Mouse (Mus musculus): ENCODE measurements around the gene Rnaset2a. TPM values are rescaled to one million over a fixed set of nuclear protein-coding genes. Genes with fewer than 3 reads are reported as not detected.
A peak's percentile ranks its signal among the peaks of the same experiment; 100 is the strongest.
"Not testable (repeated sequence)": the region's sequence is repeated elsewhere in the genome, so short reads cannot be mapped to it uniquely, and the experiment has no call there.

The Rnaset2a gene
- polyA plus RNA-seq, 1 experiment from 2014 or later = 19.4 TPM

GRCm38 (mm10) chr17:8167436-8167835 lies 19.5 kb upstream of the Rnaset2a start:
- peaks cover 17% of the 10 kb centered on the region for H3K36me3 ChIP-seq (ENCODE audit: control insufficient read depth, insufficient read depth, low read length)
- H3K27ac ChIP-seq (ENCODE audit: low read depth, low read length); H3K27me3 ChIP-seq (replicated peaks; ENCODE audit: control insufficient read depth, insufficient read depth, low read length); H3K9me3 ChIP-seq (ENCODE audit: control insufficient read depth, low read length); H3K4me2 ChIP-seq (ENCODE audit: low read length); H3K4me3 ChIP-seq (ENCODE audit: low read length); ATAC-seq; H3K4me1 ChIP-seq (ENCODE audit: control insufficient read depth, insufficient read depth, low read depth, low read length); H3K9ac ChIP-seq (ENCODE audit: low read depth, low read length): not testable (repeated sequence)
- 83% methylated on average over 6 of the region's 8 CpGs for WGBS

- H3K27ac ChIP-seq (ENCODE audit: low read depth, low read length); H3K4me3 ChIP-seq (ENCODE audit: low read length); H3K4me1 ChIP-seq (ENCODE audit: control insufficient read depth, insufficient read depth, low read depth, low read length); ATAC-seq; H3K9ac ChIP-seq (ENCODE audit: low read depth, low read length); H3K27me3 ChIP-seq (replicated peaks; ENCODE audit: control insufficient read depth, insufficient read depth, low read length); H3K9me3 ChIP-seq (ENCODE audit: control insufficient read depth, low read length): not testable (repeated sequence)
- Histone ChIP-seq H3K4me2 (ENCODE audit: low read length) (peak overlapping the region; percentile 43), H3K36me3 (ENCODE audit: control insufficient read depth, insufficient read depth, low read length) (peaks cover 14% of the 10 kb centered on the region)
- WGBS = 57% methylated on average over 2 of the region's 3 CpGs
These were observed 18.6 kb upstream of the Rnaset2a start for GRCm38 (mm10) chr17:8166454-8166853.

GRCm38 (mm10) chr17:8165977-8166376 lies 18.1 kb upstream of the Rnaset2a start:
- Histone ChIP-seq H3K4me2 (ENCODE audit: low read length) (peak overlapping the region; percentile 43), H3K36me3 (ENCODE audit: control insufficient read depth, insufficient read depth, low read length) (peaks cover 11% of the 10 kb centered on the region), H3K4me3 (ENCODE audit: low read length) (peak overlapping the region; percentile 43)
- 0% methylated on average over 11 of the region's 11 CpGs for WGBS
- ATAC-seq; H3K27me3 ChIP-seq (replicated peaks; ENCODE audit: control insufficient read depth, insufficient read depth, low read length); H3K9ac ChIP-seq (ENCODE audit: low read depth, low read length); H3K4me1 ChIP-seq (ENCODE audit: control insufficient read depth, insufficient read depth, low read depth, low read length); H3K27ac ChIP-seq (ENCODE audit: low read depth, low read length); H3K9me3 ChIP-seq (ENCODE audit: control insufficient read depth, low read length): not testable (repeated sequence)

DNA sequence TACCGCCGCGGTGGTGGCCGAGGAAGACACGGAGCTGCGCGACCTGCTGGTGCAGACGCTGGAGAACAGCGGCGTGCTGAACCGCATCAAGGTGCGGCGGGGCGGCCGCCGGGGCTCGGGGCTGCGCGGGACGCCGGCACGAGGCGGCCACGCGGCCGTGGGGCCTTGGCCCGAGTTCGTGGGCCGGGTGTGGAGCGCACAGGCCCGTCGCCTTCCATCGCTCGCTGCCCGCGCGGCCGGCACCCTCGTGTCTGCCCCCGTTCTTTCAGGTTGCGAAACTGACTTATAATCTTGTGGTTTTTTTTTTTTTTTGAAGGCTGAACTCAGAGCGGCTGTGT lies 17.7 kb upstream of the Rnaset2a start:
- Histone ChIP-seq H3K4me3 (ENCODE audit: low read length) (peak overlapping the region; percentile 43), H3K9ac (ENCODE audit: low read depth, low read length) (peak overlapping the region; percentile 49), H3K4me2 (ENCODE audit: low read length) (peak overlapping the region; percentile 43)
- not testable (repeated sequence) for ATAC-seq; H3K4me1 ChIP-seq (ENCODE audit: control insufficient read depth, insufficient read depth, low read depth, low read length); H3K36me3 ChIP-seq (ENCODE audit: control insufficient read depth, insufficient read depth, low read length); H3K9me3 ChIP-seq (ENCODE audit: control insufficient read depth, low read length); H3K27ac ChIP-seq (ENCODE audit: low read depth, low read length); H3K27me3 ChIP-seq (replicated peaks; ENCODE audit: control insufficient read depth, insufficient read depth, low read length)
- 0% methylated on average over 29 of the region's 42 CpGs for WGBS

DNA sequence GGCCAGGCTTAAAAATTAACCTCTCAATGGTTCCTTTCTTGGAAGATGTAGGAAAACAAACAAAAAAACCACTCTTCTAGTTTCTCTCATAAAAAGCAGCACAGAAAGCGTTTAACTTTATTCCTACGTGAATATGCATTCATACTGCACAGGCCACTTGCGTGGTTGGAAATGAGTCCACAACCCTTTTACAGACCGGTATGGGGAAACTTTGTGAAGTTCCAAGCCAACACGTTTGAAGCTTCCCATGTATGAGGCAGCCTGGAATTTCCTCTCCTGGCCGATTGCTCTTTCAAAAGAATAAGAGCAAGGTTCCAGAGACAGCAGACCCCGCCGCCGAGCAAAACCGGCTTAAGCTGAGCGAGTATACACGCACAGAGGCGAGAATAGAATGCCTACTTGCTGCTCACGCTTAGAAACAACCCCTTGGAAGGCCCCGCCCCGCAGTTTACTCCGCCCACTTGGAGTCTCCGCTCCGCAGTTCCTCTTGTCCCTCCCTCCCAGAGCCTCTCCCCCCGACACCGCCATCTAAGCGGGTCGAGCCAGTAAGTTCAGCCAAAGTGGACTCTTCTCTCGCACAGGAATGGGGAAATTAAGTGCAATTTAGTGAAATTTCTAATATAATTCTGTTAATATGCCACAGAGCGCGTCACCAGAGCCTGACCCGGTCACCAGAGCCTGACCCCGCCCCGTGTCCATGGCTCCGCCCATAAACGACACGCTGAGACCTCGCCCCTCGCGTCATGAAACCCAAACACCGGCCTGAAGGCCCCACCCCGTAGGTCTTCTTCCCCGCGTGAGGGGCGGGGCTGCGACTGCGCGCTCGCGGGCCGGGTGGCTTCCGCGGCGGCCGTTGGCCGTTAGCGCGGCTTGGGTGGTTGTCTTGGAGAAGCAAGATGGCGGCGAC lies 17.1 kb upstream of the Rnaset2a start, which contains the start of gene Fgfr1op:
TSS of gene Fgfr1op (plus strand) at position 801 of the 907 bp plus-strand sequence.
- under 1% methylated on average over 12 of the region's 55 CpGs for WGBS
- H3K27me3 ChIP-seq (replicated peaks; ENCODE audit: control insufficient read depth, insufficient read depth, low read length) = not testable (repeated sequence)

DNA sequence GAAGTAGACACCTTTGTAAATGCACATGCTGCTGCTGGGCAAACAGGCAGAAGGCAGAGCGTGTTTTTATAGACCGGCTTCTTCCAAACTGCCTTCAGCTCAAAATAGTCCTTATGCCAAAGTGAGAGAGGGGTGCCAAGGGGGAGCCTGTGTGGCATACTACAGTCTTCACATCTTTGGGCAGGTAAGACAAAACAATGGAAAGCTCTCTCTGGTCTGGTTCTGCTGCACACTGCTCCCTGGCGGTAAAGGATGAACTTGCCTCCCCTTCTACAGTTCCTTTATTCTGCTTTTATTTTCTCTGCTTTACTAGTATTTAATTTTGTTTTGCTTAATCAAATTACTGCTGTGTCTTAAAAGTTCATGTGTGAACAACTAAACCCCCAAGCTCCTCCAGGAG lies 13.1 kb upstream of the Rnaset2a start:
- ATAC-seq; H3K9me3 ChIP-seq (ENCODE audit: control insufficient read depth, low read length); H3K4me3 ChIP-seq (ENCODE audit: low read length); H3K27me3 ChIP-seq (replicated peaks; ENCODE audit: control insufficient read depth, insufficient read depth, low read length); H3K36me3 ChIP-seq (ENCODE audit: control insufficient read depth, insufficient read depth, low read length); H3K4me2 ChIP-seq (ENCODE audit: low read length); H3K4me1 ChIP-seq (ENCODE audit: control insufficient read depth, insufficient read depth, low read depth, low read length); H3K27ac ChIP-seq (ENCODE audit: low read depth, low read length); H3K9ac ChIP-seq (ENCODE audit: low read depth, low read length): not testable (repeated sequence)
- 50% methylated on average over 2 of the region's 3 CpGs for WGBS

More for the DNA sequence above, 17.1 kb upstream of the Rnaset2a start, which contains the start of gene Fgfr1op:
- not testable (repeated sequence) for H3K36me3 ChIP-seq (ENCODE audit: control insufficient read depth, insufficient read depth, low read length); H3K9me3 ChIP-seq (ENCODE audit: control insufficient read depth, low read length); H3K4me1 ChIP-seq (ENCODE audit: control insufficient read depth, insufficient read depth, low read depth, low read length); H3K27ac ChIP-seq (ENCODE audit: low read depth, low read length)
- Histone ChIP-seq H3K9ac (ENCODE audit: low read depth, low read length) (peak within 1 kb of the TSS; percentile 49), H3K4me2 (ENCODE audit: low read length) (peak within 1 kb of the TSS; percentile 43), H3K4me3 (ENCODE audit: low read length) (peak within 1 kb of the TSS; percentile 43)
- peak; percentile 98 for ATAC-seq

DNA sequence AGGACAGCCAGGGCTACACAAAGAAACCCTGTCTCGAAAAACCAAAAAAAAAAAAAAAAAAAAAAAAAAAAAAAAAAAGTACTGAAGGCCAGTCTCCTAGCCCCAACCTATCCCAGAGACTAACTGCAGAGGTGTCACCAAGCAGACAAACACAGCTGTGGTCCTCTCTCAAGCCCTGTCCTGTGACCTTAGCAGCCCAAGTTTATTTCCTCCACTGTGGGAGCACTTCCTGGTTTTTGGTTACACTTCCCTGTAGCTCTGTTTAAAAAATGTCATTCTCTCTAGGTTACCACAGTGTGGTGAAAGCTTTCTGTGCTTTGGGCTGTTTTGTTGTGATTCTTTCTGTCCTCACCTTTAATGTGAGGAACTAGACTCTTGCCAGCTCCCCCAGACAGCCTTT lies 10.7 kb upstream of the Rnaset2a start:
- H3K27me3 ChIP-seq (replicated peaks; ENCODE audit: control insufficient read depth, insufficient read depth, low read length); H3K4me2 ChIP-seq (ENCODE audit: low read length); H3K9ac ChIP-seq (ENCODE audit: low read depth, low read length); ATAC-seq; H3K27ac ChIP-seq (ENCODE audit: low read depth, low read length); H3K9me3 ChIP-seq (ENCODE audit: control insufficient read depth, low read length); H3K36me3 ChIP-seq (ENCODE audit: control insufficient read depth, insufficient read depth, low read length); H3K4me3 ChIP-seq (ENCODE audit: low read length); H3K4me1 ChIP-seq (ENCODE audit: control insufficient read depth, insufficient read depth, low read depth, low read length): not testable (repeated sequence)
- WGBS = no CpG with 5 or more reads among the region's 1 CpGs

- H3K9ac ChIP-seq (ENCODE audit: low read depth, low read length); H3K9me3 ChIP-seq (ENCODE audit: control insufficient read depth, low read length); H3K27ac ChIP-seq (ENCODE audit: low read depth, low read length); ATAC-seq; H3K4me2 ChIP-seq (ENCODE audit: low read length); H3K36me3 ChIP-seq (ENCODE audit: control insufficient read depth, insufficient read depth, low read length); H3K4me1 ChIP-seq (ENCODE audit: control insufficient read depth, insufficient read depth, low read depth, low read length); H3K27me3 ChIP-seq (replicated peaks; ENCODE audit: control insufficient read depth, insufficient read depth, low read length); H3K4me3 ChIP-seq (ENCODE audit: low read length): not testable (repeated sequence)
- no CpG with 5 or more reads among the region's 8 CpGs for WGBS
These were observed 8.1 kb upstream of the Rnaset2a start for GRCm38 (mm10) chr17:8155982-8156381.

DNA sequence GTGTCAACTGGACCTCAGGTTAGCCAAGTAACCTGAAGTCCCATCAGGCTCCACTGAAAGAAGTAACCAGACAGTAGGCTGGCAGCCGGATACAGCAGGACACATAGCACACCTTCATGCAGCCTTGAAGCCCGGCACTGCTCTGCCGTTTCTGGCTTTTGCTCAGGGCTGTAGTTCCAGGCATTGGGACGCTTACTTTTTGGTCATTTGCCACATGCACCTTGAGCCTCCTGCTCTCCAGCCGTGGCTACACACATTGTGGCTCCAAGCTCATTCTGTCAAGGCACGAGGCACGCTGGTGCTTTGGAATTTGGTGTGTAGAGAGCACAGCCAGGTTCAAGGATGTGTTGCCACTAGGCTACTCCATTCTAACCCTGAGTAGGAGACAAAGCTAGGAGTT lies 7.1 kb upstream of the Rnaset2a start:
- H3K36me3 ChIP-seq (ENCODE audit: control insufficient read depth, insufficient read depth, low read length); H3K4me1 ChIP-seq (ENCODE audit: control insufficient read depth, insufficient read depth, low read depth, low read length); H3K9me3 ChIP-seq (ENCODE audit: control insufficient read depth, low read length); H3K4me3 ChIP-seq (ENCODE audit: low read length); ATAC-seq; H3K4me2 ChIP-seq (ENCODE audit: low read length); H3K27me3 ChIP-seq (replicated peaks; ENCODE audit: control insufficient read depth, insufficient read depth, low read length); H3K27ac ChIP-seq (ENCODE audit: low read depth, low read length); H3K9ac ChIP-seq (ENCODE audit: low read depth, low read length): not testable (repeated sequence)
- WGBS = 88% methylated on average over 6 of the region's 7 CpGs

All from hindbrain, embryonic 16.5 days (tissue).